Mouse (Mus musculus): ENCODE measurements at regions not wholly inside any gene's neighbourhood (a gene's known extent, or its start where the extent isn't known, plus 50 kb on each side); places are given as distances from the start of the nearest gene placed in this dataset.

DNA sequence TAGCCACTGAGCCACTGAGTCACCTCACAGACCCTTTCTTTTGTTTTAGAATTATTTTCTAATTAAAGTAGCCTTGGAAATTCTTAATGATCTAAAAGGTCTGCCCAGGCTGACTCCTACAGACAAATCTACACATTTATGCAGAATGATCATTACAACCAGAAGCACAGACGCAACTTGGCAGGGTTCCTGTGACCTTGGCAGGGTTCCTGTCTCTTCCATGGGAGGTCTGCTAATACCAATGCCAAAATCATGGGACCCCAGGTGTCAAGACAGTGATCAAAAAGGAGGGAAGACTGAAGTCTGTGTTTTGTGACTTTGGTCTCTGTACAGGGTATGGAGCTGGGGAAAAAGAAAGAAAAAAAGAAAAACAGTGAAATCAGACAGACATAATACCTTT is 168.7 kb upstream of the Veph1 start:
- ATAC-seq (replicated peaks; ENCODE audit: low FRiP score, low TSS enrichment, poor library complexity, severe bottlenecking) = no peak

DNA sequence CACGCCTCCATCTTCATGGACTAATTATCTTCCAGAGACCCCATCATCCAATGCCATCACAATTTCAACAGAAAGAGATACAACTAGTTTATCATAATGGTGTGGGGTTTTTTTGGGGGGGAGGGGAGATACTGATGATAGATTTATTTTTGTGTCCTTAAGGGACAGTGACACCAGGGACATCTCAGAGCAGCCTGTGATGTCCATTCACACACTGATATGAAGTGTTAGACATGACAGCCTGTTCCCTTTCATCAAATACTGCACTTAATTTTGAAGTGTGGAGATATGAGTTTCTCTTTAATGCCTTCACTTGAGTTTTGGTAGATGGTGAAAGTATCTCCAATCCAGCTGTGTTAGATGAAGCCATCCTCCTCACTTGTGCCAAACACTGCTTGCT is 165.7 kb upstream of the Veph1 start:
- ATAC-seq (replicated peaks; ENCODE audit: low FRiP score, low TSS enrichment, poor library complexity, severe bottlenecking) = no peak

DNA sequence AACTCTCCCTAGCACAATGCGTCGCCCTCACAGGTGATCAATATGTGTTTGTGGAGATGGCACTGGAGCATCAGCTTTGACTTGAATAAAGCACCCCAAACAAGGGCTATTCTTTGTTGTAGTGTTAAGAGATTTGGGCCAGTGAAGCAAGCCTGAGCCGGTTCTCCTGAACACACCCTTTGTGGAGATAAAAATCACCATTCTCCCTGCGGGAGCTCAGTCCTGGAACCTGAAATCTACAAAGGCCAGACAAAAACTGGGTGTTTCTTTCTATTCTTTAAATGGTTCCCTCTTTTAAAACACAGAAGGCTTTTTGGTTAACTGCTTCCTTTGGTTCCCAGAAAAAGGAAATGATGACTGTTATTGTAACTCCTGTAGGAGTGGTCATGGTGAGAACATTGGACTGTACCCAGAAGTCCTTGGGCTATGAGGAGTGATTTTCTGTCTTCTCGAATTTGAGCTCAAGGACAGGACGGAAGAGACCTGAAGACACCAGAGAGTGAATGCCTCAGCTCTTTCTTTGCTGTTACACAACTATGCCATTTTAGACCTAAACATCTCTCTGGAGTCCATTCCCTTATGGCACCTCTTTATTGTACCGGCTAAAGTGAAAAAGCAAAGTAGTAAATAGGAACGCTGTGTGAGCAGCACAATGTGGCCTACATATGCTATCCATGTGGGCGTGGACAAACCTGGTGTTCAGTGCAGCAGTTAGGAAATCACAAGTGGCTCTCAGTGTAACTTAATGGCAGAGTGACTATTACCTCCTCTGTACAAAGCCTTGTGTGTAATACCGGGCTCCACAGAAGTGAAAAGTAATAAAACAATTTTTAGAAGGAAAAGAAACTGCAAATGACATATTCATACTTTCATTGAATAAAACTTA is 149.9 kb upstream of the Veph1 start:
- no peak for ATAC-seq (replicated peaks; ENCODE audit: low FRiP score, low TSS enrichment, poor library complexity, severe bottlenecking)

GRCm38 (mm10) chr3:66433216-66433615 is 136.6 kb upstream of the Veph1 start:
- no peak for ATAC-seq (replicated peaks; ENCODE audit: low FRiP score, low TSS enrichment, poor library complexity, severe bottlenecking)

GRCm38 (mm10) chr3:66430187-66430586 is 133.6 kb upstream of the Veph1 start:
- no peak for ATAC-seq (replicated peaks; ENCODE audit: low FRiP score, low TSS enrichment, poor library complexity, severe bottlenecking)

- no peak for ATAC-seq (replicated peaks; ENCODE audit: low FRiP score, low TSS enrichment, poor library complexity, severe bottlenecking)
Measured at GRCm38 (mm10) chr3:66422445-66423037, 125.9 kb upstream of the Veph1 start.

- ATAC-seq (replicated peaks; ENCODE audit: low FRiP score, low TSS enrichment, poor library complexity, severe bottlenecking) = peak; percentile 65; the same call in 1 of the 2 replicates
Measured at GRCm38 (mm10) chr3:66410706-66411277, 114.2 kb upstream of the Veph1 start.

GRCm38 (mm10) chr3:66408791-66409190 is 112.2 kb upstream of the Veph1 start:
- ATAC-seq (replicated peaks; ENCODE audit: low FRiP score, low TSS enrichment, poor library complexity, severe bottlenecking) = no peak

DNA sequence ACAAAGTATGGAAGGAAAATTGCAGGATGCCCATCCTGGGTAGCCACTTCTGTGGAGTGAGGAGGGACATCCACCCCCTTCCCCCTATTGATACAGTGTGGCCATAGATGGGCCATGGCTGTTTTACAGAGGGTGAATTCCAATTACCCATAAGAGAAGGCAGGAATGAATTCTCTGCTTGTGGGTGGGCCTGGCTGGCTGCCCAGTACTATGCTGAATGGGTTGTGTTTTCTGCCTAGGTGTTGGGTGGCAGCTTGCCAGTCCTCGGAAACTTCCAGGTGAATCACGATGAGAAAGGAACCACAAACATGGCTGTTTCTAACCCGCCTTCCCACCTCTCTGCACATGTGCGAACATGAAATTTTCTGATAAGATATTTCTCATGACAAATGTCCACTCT is 109.0 kb upstream of the Veph1 start:
- no peak for ATAC-seq (replicated peaks; ENCODE audit: low FRiP score, low TSS enrichment, poor library complexity, severe bottlenecking)

- no peak for ATAC-seq (replicated peaks; ENCODE audit: low FRiP score, low TSS enrichment, poor library complexity, severe bottlenecking)
Measured at GRCm38 (mm10) chr3:66403707-66404106, 107.1 kb upstream of the Veph1 start.

DNA sequence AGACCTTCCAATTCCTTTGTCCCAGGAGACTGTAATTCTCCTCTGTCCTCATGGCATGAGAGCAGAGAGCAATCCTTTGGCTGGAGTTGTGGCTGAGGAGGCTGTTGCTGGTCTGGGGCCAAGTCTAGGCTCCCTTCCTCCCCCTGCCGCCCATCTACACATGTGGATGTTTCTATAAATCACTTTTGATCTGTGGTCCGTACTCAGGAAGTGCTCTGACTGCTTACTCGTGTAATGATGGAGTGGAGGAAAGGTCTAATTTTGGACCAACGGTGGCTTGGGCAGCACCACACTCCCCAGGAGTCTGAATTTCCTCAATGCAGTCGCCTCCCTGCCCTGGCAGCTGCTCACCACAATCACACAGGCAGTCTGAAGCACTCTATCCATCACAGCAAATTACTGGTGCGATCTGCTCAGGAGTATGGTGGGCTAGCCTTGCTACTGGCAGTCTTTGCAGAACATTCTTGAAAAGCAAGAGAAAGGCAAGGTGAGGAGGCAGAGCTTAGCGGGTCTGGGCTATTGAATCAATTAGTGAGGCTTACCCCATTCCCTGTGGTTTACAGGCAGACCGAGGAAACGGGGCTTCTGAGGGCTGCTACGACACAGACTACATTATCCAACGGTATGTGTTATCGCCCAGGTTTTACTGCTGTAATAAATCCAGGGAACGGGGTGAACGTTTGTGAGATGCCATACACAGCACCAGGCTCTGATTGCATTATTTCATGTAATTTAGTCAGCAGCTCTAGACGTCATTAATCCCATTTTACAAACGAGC is 104.3 kb upstream of the Veph1 start:
- ATAC-seq (replicated peaks; ENCODE audit: low FRiP score, low TSS enrichment, poor library complexity, severe bottlenecking) = peak; percentile 28; the same call in 1 of the 2 replicates

DNA sequence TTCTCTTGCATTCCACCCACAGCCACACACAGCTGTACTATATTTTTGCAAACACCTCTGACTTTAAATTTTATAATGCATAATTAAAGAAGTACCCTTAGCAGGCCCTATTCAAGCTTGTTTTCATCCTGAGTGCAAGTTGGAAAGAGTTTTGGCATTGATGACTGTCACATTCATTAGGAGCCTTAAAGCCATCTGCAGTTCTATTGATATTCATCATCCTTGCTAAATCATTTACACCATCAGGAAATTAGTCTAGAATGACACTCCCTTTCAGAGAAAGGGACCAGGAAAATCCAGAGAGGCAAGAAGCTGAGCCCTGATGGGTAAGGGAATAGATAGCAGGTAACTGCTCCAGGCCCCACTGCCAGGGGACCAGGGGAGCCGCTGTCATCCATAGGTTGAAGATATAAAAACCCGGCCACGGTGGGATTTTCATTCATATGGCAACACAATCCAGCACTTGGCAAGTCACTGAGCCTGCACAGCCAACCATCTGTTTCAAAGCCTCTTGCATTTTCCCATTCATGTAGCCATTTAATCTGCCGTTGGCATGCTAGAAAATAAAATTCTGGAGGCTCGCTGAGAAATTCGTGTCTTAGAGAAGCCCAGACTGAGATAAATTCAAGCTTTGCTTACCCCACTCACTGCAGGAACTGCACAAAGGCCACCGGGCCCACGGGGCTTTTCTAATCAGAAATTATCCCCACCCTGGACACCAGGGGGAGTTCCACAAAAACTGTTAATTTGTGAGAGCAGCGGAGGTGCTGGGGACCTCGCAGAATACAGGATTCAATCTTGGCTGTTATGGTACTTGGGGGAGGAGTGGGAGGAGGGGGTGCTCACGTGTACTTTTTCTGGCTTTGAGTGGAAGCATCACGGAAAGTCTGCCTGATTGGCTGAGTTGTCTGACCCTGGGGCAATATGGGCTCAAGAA is 101.8 kb upstream of the Veph1 start:
- no peak; the same call in 1 of the 2 replicates for ATAC-seq (replicated peaks; ENCODE audit: low FRiP score, low TSS enrichment, poor library complexity, severe bottlenecking)

- ATAC-seq (replicated peaks; ENCODE audit: low FRiP score, low TSS enrichment, poor library complexity, severe bottlenecking) = no peak
Measured at GRCm38 (mm10) chr3:66375088-66375910, 78.7 kb upstream of the Veph1 start.

GRCm38 (mm10) chr3:66374603-66375002 is 78.0 kb upstream of the Veph1 start:
- no peak for ATAC-seq (replicated peaks; ENCODE audit: low FRiP score, low TSS enrichment, poor library complexity, severe bottlenecking)

DNA sequence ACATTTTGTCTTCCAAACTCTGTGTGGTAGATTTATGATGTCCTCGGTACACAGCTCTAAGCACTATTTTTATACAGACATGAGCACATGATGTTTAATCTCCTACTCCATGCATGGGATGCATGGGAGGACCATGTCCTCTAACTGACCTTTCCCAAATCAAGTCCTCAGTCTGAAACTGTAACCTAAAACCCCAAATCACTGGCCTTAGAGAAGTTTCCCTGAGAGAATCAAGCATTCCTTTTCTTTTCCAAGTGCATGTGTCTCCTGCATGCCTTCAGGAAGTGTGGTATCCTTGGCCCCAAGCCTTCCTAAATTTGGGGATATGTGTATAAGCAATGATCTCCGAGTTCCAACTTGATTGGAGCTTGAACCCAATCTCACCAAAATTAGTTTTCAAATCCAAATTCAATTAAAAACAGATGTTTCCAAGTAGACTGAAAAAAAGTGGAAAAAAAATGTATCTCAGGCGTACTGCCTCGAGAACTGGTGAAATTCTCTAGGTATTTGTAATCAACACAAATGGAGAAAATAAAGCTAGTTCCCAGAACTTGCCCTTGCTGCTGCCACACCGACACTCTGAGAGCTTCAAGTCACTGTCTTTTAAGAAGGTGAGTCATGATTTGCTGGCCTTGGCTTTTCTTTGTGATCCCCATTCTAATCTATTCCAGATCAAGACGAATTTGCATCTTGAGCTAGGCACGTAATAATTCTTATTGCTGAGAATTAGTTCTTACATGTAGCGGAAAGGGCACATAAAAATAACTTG is 77.4 kb upstream of the Veph1 start:
- ATAC-seq (replicated peaks; ENCODE audit: low FRiP score, low TSS enrichment, poor library complexity, severe bottlenecking) = no peak
